Mouse (Mus musculus) liver, embryonic 16.5 days (tissue): ENCODE measurements around the gene Dagla. TPM values are rescaled to one million over a fixed set of nuclear protein-coding genes. Genes with fewer than 3 reads are reported as not detected.
A peak's percentile ranks its signal among the peaks of the same experiment; 100 is the strongest.

Experiments used
- ATAC-seq: fragments of 200-750 bp; cut with Nextera tagmentation; 2 replicates; pipeline ENCODE4 v1.8.0; 2017; ENCODE audit warnings: low read depth, mild to moderate bottlenecking, moderate number of reproducible peaks, moderate library complexity
- H3K27ac ChIP-seq: fragments of 300-500 bp; sonication (generic); 2 replicates; pipeline ENCODE4 v1.5.1; 2014; ENCODE audit warnings: mild to moderate bottlenecking, low read length
- H3K27me3 ChIP-seq: fragments of 300-500 bp; sonication (generic); 2 replicates; pipeline ENCODE4 v1.6.1; 2014; ENCODE audit warnings: low read depth, low read length, mixed read lengths; ENCODE audit not compliant: control insufficient read depth, insufficient read depth
- H3K36me3 ChIP-seq: fragments of 300-500 bp; sonication (generic); 2 replicates; pipeline ENCODE4 v1.6.1; 2014; ENCODE audit warnings: mild to moderate bottlenecking; ENCODE audit not compliant: control insufficient read depth, insufficient read depth
- H3K4me1 ChIP-seq: fragments of 300-500 bp; sonication (generic); 2 replicates; pipeline ENCODE4 v1.6.1; 2014; ENCODE audit warnings: low read depth, low read length, mixed read lengths; ENCODE audit not compliant: control insufficient read depth
- H3K4me2 ChIP-seq: fragments of 300-500 bp; sonication (generic); 2 replicates; pipeline ENCODE4 v1.6.1; 2014; ENCODE audit warnings: low read depth, low read length, mixed read lengths
- H3K4me3 ChIP-seq: fragments of 300-500 bp; sonication (generic); 2 replicates; pipeline ENCODE4 v1.5.1; 2014; ENCODE audit warnings: low read depth, mild to moderate bottlenecking, low read length
- H3K9ac ChIP-seq: fragments of 300-500 bp; sonication (generic); 2 replicates; pipeline ENCODE4 v1.6.1; 2014; ENCODE audit warnings: low read depth, low read length
- H3K9me3 ChIP-seq: fragments of 300-500 bp; sonication (generic); replicated peaks from 2 replicates; pipeline ENCODE4 v1.6.1; 2016; ENCODE audit warnings: low read length; ENCODE audit not compliant: control insufficient read depth
- WGBS: fragments of 180-500 bp; shearing (Covaris S2); extraction: QIAGEN DNeasy Blood & Tissue Kit; methylation state at CpG from one replicate; pipeline ENCODE4 v1.1.7; 2014; ENCODE audit not compliant: insufficient replicate concordance; 5-methylcytosine and 5-hydroxymethylcytosine counted together
- polyA plus RNA-seq: library from polyadenylated mRNA; unstranded; fragments of >200 nt; fragmentation: Nextera tagmentation; extraction: Ambion mirVana; gene quantifications from 2 replicates; pipeline ENCODE4 v1.2.1, GENCODE M21; 2015

The Dagla gene
- polyA plus RNA-seq, 1 experiment from 2014 or later, result 0.32 TPM

- 46% methylated on average over 2 of the region's 2 CpGs for WGBS
- no peaks in the 10 kb centered on the region for H3K9me3 ChIP-seq
- no peak for ATAC-seq
- H3K9ac ChIP-seq, result no peak overlapping the region
- no peak overlapping the region for H3K4me2 ChIP-seq
- no peaks in the 10 kb centered on the region for H3K36me3 ChIP-seq
- no peaks in the 10 kb centered on the region for H3K27me3 ChIP-seq
- H3K4me1 ChIP-seq, result no peaks in the 10 kb centered on the region
- H3K4me3 ChIP-seq, result no peak overlapping the region
- H3K27ac ChIP-seq, result no peak overlapping the region
These were observed 12.7 kb upstream of the Dagla start for GRCm38 (mm10) chr19:10317358-10317757.

GRCm38 (mm10) chr19:10316956-10317355 lies 12.3 kb upstream of the Dagla start:
- Histone ChIP-seq H3K27me3 (no peaks in the 10 kb centered on the region), H3K4me2 (no peak overlapping the region), H3K36me3 (no peaks in the 10 kb centered on the region), H3K9me3 (no peaks in the 10 kb centered on the region), H3K4me1 (no peaks in the 10 kb centered on the region), H3K4me3 (no peak overlapping the region), H3K27ac (no peak overlapping the region), H3K9ac (no peak overlapping the region)
- WGBS, result 58% methylated on average over 4 of the region's 4 CpGs
- no peak for ATAC-seq

DNA sequence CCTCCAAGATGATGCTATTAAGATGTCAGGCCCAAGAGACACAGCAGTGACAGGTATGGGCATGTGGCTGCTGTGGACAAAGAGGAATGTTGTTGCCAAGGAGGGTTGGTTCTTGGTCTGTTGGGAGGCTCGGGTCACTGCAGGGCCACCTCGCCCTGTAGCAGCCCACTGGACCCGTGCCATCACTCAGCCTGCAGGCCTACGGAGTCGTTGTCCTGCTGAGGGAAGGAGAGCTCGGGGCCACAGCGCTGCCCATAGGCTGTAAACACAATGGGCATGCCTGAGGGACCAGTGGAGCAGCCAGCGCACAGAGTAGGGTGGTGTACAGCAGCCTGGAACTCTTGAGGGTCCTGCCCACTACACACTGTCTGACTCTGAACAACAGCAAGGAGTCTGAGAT lies 7.4 kb upstream of the Dagla start:
- Histone ChIP-seq H3K9ac (no peak overlapping the region), H3K9me3 (no peaks in the 10 kb centered on the region)
- 48% methylated on average over 8 of the region's 8 CpGs for WGBS

GRCm38 (mm10) chr19:10308990-10309389 lies 4.3 kb upstream of the Dagla start:
- ATAC-seq, result no peak
- Histone ChIP-seq H3K9me3 (no peaks in the 10 kb centered on the region), H3K4me2 (no peak overlapping the region), H3K4me3 (no peak overlapping the region), H3K9ac (no peak overlapping the region), H3K36me3 (no peaks in the 10 kb centered on the region), H3K4me1 (no peaks in the 10 kb centered on the region; the same call in none of the 2 replicates), H3K27me3 (peaks cover 15% of the 10 kb centered on the region), H3K27ac (no peak overlapping the region)
- 31% methylated on average over 2 of the region's 2 CpGs for WGBS

More for the DNA sequence above, 7.4 kb upstream of the Dagla start:
- Histone ChIP-seq H3K4me3 (no peak overlapping the region), H3K36me3 (no peaks in the 10 kb centered on the region), H3K4me1 (no peaks in the 10 kb centered on the region), H3K4me2 (no peak overlapping the region), H3K27me3 (no peaks in the 10 kb centered on the region), H3K27ac (no peak overlapping the region)
- ATAC-seq, result no peak

- WGBS, result 60% methylated on average over 6 of the region's 6 CpGs
- Histone ChIP-seq H3K27ac (no peak overlapping the region), H3K9me3 (no peaks in the 10 kb centered on the region), H3K9ac (no peak overlapping the region), H3K36me3 (no peaks in the 10 kb centered on the region), H3K4me2 (no peak overlapping the region), H3K4me3 (no peak overlapping the region), H3K4me1 (no peaks in the 10 kb centered on the region; the same call in none of the 2 replicates), H3K27me3 (peaks cover 22% of the 10 kb centered on the region)
- no peak for ATAC-seq
These were observed 3.3 kb upstream of the Dagla start for GRCm38 (mm10) chr19:10307941-10308340.

DNA sequence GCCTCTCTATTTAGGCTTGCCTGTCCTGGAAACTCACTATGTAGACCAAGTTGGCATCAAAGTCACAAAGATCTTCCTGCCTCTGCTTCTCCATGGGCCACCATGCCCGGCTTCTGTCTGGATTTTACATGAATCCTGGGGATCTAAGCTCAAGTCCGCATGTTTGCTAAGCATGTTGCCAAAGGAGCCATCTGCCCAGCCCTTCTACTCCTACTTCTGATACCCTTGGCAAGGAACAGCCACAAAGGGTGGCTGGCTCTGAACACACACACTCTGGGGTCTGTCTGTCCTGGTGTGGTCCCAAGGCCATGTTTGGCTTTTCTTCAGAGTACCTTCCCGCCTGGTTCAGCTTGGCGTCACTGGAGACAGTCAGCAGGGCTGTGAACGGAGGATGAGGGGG lies 2.7 kb upstream of the Dagla start:
- ATAC-seq, result no peak
- Histone ChIP-seq H3K4me1 (no peaks in the 10 kb centered on the region; the same call in none of the 2 replicates), H3K9ac (no peak overlapping the region), H3K4me3 (no peak overlapping the region), H3K36me3 (no peaks in the 10 kb centered on the region), H3K27ac (no peak overlapping the region), H3K27me3 (peaks cover 22% of the 10 kb centered on the region), H3K4me2 (no peak overlapping the region), H3K9me3 (no peaks in the 10 kb centered on the region)
- 69% methylated on average over 5 of the region's 5 CpGs for WGBS

DNA sequence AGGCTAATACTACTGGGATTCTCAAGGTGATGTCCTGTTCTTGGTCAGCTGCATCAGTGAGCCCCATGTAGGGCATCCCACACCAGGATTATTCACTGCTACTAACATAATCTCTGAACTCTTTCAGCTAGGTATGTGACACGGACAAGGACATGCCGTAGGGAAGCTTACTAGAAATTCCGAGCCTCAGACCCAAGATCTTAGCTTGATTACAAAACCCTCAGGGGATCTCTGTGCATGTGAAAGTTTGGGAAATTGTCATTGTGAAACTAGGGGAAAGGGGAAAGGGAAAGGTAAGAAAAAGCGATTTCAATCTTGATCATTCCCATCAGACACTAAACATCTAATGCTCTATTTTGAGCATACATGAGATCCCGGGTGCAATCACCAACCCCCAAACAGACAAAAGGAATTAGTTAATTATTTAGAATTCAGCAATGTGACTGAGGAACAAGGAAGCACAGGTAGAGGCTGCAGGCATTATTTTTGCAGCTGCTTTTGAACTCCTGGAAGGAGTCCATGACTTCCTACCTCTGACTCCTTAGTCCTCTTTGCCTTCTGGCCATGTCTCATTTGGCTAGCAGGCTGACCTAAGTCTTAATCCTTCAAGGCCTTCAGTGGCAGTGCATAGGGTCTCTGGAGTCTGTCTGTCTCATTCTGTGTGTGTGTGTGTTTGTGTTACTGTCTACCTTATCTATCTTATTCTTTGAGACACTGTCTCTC lies 2.0 kb upstream of the Dagla start:
- WGBS, result 50% methylated on average over 5 of the region's 5 CpGs
- Histone ChIP-seq H3K4me3 (no peak overlapping the region), H3K27ac (no peak overlapping the region), H3K4me2 (no peak overlapping the region), H3K9ac (no peak overlapping the region), H3K27me3 (peaks cover 22% of the 10 kb centered on the region), H3K9me3 (no peaks in the 10 kb centered on the region), H3K36me3 (no peaks in the 10 kb centered on the region), H3K4me1 (no peaks in the 10 kb centered on the region; the same call in none of the 2 replicates)
- ATAC-seq, result no peak

- no peaks in the 10 kb centered on the region; the same call in none of the 2 replicates for H3K4me1 ChIP-seq
- no peak overlapping the region for H3K9ac ChIP-seq
- H3K27ac ChIP-seq, result no peak overlapping the region
- H3K9me3 ChIP-seq, result no peaks in the 10 kb centered on the region
- H3K36me3 ChIP-seq, result no peaks in the 10 kb centered on the region
- no peak for ATAC-seq
- H3K4me3 ChIP-seq, result no peak overlapping the region
- WGBS, result 52% methylated on average over 12 of the region's 12 CpGs
- H3K4me2 ChIP-seq, result no peak overlapping the region
- peaks cover 22% of the 10 kb centered on the region for H3K27me3 ChIP-seq
These were observed 963 bp upstream of the Dagla start for GRCm38 (mm10) chr19:10305640-10306039.

DNA sequence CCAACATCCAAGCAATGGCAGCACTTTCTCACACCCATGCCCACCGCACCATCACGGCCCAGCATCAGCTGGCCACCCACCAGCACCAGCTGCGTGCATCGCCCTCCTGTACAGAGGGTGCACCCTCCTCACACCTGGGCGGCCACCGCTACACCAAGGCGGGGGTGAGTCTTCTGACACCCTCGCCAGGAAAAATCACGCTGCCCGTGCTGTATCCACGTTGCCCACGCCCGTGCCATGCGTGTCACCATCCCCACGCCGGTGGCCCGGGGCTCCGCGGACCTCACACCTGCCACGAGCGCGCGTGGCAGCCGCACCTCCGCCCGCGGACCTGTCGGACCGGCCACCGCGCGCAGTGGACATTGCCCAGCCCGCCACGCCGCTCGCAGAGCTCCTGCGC lies 282 bp downstream of the Dagla start:
- H3K9me3 ChIP-seq, result no peaks in the 10 kb centered on the region
- H3K27ac ChIP-seq, result no peak overlapping the region
- H3K27me3 ChIP-seq, result peaks cover 22% of the 10 kb centered on the region
- H3K4me3 ChIP-seq, result peak overlapping the region; percentile 56
- WGBS, result 8% methylated on average over 35 of the region's 37 CpGs
- H3K9ac ChIP-seq, result peak overlapping the region; percentile 20
- 0 out of 2 replicates have a peak, but pooled peaks have one; percentile 24 for ATAC-seq
- peak overlapping the region; percentile 67 for H3K4me2 ChIP-seq
- H3K36me3 ChIP-seq, result no peaks in the 10 kb centered on the region
- H3K4me1 ChIP-seq, result no peaks in the 10 kb centered on the region; the same call in none of the 2 replicates
